Mouse (Mus musculus) T-cell, adult 66 days (primary cell): ENCODE data around the gene Taf1b. TPM values are rescaled to one million over a fixed set of nuclear protein-coding genes. Genes with fewer than 3 reads are reported as not detected.

Experiments used
- total RNA-seq, 2 experiments: library from RNA; stranded (reverse); gene quantifications; 3 replicates in 1 of 2; 4 replicates in 1 of 2; pipeline ENCODE4 v1.2.4; 2023

Taf1b gene
- 10 to 100 TPM; 41.4 to 54.8 TPM for total RNA-seq

DNA sequence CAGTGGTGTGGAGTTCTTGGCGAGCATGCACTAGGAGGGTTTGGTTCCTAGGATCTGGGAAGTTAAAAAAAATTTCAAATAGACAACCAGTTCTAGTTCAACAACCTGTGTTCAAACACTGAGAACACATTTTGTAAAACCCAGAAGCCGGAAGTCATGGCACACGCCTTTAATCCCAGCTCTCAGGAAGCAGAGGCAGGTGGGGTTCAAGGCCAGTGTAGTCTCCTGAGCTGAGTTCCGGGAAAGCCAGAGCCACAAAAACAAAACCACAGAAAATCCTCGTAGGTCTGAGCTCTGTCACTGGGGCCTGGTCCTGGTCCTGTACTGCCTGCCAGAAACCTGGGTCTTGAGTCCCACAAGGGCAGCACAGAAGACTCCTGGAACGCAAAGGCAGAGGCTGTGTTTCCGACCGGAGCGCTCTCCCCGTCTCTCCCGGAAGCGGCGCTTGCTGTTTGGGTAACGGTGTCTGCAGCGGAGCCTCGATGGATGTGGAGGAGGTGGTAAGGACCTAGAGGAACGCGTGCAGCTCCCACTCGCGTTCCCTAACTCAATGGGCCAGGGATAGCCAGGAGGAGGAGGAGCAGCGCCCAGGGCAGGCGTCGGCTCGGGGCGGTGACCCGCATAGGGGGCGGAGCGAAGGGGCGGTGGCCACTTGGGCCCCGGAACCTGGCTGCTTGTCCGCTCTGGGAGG lies at the start of gene Taf1b:
Gene Taf1b, plus strand, starts transcription at position 210 of the 691 bp plus-strand sequence.

DNA sequence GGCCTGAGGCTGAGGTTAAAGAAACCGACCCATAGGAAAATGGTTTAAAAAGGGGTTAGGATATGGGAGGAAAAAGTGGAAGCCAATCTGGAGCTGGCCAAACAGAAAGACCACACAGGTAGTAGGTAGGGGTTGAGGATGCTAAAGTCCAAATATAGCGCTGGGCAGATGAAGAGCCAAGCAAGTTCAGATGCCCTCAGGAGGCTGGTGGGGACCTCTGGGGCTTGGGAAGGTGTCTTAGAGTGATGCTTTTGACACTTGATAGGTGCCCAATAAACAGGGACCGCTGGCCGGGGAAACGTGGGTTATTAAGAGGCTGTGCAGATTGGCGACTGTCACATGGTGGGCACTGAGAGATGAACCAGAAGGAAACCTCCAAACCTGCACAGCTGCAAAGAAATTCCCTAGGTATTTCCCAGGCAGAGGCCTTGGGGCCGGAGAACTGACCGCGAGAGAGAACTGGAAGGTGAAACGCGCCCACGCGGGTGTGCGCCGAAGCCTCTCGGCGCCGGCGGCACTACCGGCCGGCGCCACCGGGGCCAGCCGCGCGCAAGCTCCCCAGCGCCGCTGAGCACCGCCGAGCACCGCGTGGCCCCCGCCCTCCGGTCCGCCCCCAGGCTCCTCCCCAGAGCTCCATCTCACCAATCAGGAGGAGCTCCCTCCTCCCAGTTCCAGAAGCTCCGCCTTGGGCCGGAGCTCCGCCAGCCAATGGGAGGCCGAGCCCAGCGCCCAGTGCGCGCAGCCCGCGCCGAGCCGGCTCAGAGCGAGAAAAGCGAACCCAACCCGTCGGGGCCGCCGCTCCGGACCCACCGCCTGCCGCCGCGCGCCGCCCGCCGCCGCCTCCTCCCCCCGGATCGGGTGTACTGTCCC lies 73.6 kb downstream of the Taf1b start, which contains the start of gene Grhl1:
Gene Grhl1, plus strand, starts transcription at position 761 of the 870 bp plus-strand sequence.

Other genes starting within 250 kb of the Taf1b start
- 1 to 10 TPM; 2.2 to 3.5 TPM for gene Grhl1, start 73.9 kb downstream of the Taf1b start, total RNA-seq
- gene Klf11, start 152.9 kb downstream of the Taf1b start, total RNA-seq, result 10 to 100 TPM; 30.3 to 40.4 TPM
- not detected for gene Cys1, start 183.5 kb downstream of the Taf1b start, total RNA-seq
- gene Rrm2, start 209.9 kb downstream of the Taf1b start, total RNA-seq, result 1 to 10 TPM; 5.8 to 9.4 TPM